Mouse (Mus musculus) granulocyte monocyte progenitor cell, adult 5-6 weeks (primary cell): ENCODE measurements around the gene Hs3st4. TPM values are rescaled to one million over a fixed set of nuclear protein-coding genes. Genes with fewer than 3 reads are reported as not detected.

Experiments used
- ATAC-seq: replicated peaks from 2 replicates; pipeline ENCODE4 v1.8.0; 2016; ENCODE audit warnings: mild to moderate bottlenecking, moderate TSS enrichment, inconsistent platforms; ENCODE audit not compliant: poor library complexity, severe bottlenecking
- total RNA-seq, 2 experiments: library from RNA; stranded (forward) in 1 of 2; stranded (reverse) in 1 of 2; fragments of 200-712, 200-1000 nt in 1 of 2; fragments of >200 nt in 1 of 2; fragmentation: Nextera tagmentation in 1 of 2; gene quantifications; 2 replicates each; pipeline ENCODE4 v1.2.3; 2014 to 2017

Hs3st4 gene
- total RNA-seq, 2 experiments from 2014 or later, result not detected

- no peak for ATAC-seq
Observed at GRCm38 (mm10) chr7:124131312-124131711, 148.6 kb downstream of the Hs3st4 start.

DNA sequence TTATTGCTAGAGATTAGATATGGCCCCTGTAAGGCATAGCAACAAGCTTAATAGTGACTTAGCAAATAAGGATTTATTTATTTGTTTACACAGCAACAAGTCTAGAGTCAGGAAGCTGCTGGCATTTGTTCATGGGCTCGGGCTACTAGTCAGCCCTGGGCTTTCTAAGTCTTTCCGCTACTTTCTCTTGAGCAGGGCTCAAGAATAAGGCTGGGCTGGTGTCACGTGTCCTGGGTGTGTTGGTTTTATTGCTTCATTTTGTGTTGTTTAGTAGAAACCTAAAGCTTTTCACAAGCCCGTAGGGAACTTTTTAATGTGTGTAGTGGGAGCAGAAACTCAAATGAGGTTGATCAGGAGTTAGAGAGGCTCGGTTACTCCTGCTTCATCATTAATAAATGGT is 153.5 kb downstream of the Hs3st4 start:
- no peak for ATAC-seq

DNA sequence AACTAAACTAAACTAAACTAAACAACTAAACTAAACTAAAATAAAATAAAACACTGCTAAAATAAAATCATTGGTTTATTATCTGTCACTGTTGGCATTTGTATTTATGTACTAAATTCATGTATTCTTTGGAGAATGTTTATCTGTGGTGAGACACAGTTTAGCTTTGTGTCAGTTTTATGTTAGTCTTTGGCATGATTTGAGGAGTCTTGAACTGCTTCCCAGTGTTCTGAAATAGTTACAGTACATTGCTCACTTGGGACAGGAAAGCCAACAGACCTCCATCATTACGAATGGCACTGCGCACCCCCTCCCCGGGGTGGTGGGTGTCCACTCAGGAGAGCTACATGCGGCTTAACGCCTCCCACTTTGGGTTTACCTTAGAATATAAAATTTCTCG is 158.6 kb downstream of the Hs3st4 start:
- ATAC-seq, result no peak

DNA sequence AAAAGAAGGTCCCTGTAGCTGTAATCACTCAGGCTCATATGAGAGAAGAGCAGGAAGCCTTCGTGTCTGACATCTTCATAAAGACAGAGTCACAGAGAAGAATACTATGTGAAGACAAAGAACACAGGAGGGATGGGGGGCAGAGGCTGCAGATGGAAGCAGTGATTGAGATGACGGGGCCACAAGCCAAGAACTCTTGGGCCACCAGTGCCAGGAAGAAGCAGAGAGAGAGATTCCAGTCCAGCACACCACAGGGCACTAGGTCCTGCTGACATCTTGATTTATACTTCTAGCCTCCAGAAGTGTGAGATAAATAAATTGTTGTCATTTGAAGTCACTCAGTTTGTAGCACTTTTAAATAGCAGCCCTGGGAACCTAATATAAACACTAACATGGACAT is 168.2 kb downstream of the Hs3st4 start:
- ATAC-seq, result no peak

GRCm38 (mm10) chr7:124163301-124163700 is 180.6 kb downstream of the Hs3st4 start:
- no peak for ATAC-seq

DNA sequence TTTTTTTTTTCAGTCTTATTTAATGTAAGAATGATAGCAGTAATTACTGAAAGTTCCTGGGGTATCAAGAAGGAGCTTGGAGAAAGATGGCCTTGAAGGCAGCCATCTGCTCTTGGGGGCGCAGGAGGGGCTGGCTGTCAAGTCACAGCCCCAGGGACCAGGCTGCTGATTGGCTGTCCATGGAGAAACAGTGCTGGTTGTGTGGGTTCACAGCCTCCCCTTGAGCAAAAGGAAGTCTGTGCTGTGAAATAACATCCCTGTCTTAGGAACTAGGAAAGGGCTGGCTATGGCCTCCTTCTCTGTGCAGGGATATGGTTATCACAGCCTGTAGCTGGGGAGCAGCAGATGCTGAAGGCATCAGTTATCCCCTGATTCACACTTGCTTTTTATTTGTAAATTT is 183.6 kb downstream of the Hs3st4 start:
- no peak for ATAC-seq

GRCm38 (mm10) chr7:124168796-124169195 is 186.1 kb downstream of the Hs3st4 start:
- no peak for ATAC-seq

DNA sequence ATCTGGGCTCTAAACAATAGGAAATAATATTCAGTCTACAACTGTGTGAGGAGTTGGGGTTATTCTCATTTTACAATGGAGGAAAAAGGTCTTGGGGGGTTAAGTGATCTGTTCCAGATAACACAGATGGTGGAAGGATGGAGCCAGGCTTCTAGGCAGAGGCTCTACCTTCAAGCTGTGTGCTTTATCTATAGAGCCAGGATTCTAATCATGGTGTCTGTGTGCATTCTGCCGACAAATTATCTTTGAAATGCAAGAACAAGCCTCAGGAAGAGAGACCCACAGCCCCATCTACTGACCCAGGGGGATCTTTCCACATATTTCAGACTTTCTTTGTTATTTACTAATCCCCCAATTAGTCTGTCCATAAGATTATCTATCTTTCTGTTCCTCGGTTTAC is 187.3 kb downstream of the Hs3st4 start:
- no peak for ATAC-seq

DNA sequence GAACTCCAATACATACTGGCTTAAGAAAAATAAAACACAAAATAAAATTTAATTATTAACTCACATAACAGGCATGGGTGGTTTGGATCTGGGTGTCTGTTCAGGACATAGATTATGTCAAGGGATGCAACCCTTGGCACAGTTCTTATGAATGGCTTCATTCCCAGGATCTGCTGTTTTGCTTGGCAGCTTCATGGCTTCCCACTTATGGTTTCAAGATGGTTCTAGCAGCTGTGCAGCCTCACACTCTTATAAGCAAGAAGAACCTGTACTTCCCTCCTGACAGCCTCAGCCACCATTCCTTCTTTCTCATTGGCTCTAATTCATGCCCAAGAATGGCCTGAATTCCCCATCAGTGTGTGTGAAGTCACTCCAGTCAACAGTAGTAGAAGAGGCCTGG is 189.3 kb downstream of the Hs3st4 start:
- ATAC-seq, result no peak

DNA sequence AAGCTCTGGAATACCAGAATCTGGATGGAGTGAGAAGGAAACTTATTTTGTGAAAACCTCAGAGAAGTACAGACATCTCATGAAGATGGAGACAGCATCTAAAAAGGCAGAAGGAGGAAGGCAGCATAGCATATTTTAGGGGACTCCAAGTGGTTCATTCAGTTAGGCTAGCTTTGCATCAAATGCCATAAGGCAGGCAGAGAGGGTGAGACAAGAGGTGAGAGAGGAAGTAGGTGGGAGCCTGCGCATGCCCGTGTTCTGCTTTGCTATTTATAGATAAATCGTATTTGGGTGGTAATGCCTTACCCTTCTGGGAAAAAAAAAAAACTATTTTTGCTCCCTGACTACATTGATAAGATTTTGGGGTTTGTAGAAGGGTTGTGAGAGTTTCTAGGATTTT is 198.3 kb downstream of the Hs3st4 start:
- ATAC-seq, result no peak

DNA sequence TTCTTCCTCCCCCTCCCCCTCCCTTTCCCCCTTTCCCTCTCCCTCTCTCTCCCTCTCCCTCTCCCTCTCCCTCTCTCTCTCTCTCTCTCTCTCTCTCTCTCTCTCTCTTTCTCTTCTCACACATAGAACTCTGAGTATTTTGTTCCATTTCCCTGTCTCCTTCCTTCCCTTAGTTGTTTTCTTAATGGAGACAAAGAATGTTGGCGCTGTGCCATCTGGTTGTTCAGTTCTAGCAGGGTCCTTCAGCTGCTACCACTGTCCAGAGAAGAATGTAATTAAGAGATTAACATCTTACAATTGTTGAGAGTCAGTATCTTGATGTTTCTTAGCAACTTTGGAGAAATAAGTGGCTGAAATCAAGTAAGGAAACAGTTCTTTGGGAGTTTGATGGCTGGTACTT is 202.0 kb downstream of the Hs3st4 start:
- no peak for ATAC-seq

DNA sequence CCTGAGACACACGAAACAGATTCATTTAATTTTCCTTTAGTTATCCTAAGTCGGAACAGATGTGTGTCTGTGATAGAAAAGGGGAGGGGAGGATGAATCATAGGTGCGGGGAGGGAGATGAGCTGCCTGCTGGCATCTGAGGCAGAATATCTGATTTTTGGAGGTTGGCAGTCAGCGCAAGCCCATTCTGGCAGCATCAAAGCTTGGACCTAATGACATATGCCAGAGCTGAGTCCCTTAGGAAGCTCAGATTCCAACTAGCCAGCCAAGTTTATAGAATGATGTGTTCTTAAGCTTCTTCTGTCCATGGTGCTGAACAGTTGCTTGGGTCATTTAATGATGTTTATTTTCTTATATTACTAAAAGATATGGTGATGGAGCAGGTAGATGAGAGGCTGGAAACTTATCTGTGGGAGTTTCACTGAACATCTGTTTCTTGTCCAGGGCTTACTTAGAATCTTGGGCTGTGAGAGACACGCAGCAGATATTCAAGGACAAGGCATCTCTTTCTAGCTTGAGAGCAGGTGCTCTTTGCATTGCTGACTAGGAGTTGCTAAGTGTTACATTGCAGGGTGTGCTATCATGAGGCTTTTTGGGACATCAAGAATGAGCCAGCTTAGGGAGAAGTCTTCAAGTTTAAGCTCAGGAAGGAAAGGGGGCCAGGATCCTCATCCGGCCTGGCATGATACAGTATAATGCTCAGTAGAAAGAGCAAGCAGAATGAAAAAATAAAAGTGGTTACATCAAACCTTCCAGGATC is 216.3 kb downstream of the Hs3st4 start:
- no peak for ATAC-seq

DNA sequence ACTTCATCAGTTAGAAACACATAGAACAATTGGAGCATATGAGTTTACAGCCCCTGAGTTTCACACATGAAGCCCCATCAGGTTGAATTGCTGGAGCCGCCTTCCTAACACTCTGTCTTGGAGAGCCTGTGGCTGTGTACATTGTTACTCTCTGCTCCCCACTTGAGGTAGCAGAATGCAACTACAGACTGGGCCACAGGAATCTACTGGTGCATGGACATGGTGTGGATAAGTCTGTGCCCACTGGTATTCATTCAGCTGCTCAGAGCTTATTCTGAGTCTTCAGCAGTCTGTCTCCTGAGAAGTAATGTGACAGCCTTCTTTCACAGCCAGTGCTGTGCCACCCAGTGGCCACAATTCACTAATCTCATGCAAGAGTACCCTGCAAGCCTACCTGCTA is 234.3 kb downstream of the Hs3st4 start:
- no peak for ATAC-seq

GRCm38 (mm10) chr7:124220556-124220955 is 237.9 kb downstream of the Hs3st4 start:
- ATAC-seq, result no peak

- ATAC-seq, result no peak
Observed at GRCm38 (mm10) chr7:124237896-124238670, 255.4 kb downstream of the Hs3st4 start.

DNA sequence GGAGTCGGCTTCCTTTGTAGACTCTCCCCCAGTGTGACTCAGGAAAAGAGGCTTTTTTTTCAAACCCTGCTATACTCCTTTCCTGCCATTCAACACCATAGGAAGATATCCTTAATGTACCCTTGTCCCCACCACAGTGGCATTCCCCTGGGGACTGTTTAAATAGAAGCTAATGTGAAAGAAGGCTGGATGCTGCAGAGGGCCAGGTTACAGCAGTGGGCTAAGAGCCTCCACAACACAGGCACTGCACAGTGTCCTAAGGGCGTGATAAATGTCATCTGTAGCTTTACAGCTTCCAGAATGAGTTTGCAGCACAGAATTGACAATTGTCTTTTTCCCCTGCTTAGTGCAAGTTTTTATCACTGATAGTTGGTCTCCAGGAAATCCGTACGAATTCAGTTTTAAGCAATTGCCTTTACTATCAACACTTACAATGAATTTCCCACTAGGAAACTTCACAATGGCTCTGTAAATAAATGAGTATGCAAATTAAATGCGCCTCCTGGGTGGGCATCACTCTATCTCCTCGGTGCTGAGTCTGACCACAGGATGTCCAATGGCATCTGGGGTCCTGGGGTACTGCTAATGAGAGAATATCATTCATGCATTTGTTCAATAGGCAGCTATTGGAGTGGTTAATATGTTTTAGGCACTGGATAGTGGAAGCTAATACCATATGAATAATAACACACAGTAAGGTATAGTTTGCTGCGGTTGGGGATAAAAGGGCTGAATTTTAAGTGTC is 257.4 kb downstream of the Hs3st4 start:
- no peak for ATAC-seq

DNA sequence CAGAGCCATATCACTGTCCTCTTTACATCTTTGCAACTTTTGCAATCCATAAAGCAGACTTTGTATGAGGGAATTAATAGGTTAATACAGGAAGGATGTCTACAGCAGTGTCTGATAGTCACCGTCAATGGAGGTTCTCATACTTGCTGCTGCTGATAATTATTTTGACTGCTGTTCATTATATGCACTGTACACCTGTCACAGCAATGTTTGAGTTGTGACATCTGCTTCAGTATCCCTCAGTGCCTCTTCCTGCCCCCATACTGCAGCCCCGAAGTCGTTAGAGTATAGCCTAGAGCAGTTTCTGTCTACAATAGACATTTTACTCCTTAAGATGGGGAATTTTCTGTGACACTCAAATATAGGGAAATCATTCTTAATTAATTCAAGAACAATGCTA is 267.2 kb downstream of the Hs3st4 start:
- no peak for ATAC-seq

DNA sequence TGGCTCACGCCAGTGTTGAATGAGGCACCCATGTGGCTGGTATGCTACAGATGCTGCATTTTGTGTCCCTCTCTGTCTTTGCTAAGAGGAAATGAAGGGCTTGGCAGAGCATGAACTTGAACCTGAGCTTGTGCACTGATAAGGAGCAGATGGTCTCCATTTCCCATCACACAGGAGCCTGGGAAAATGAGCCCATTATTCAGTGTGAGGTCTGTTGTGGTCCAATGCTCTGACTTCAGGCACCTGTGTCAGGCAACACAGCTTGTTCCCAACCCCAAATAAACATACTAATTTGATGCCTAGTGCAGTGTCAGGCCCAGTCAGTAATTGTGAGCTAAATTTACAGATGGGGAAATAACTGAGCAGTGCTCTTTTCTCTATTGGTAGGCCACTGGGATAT is 267.9 kb downstream of the Hs3st4 start:
- no peak for ATAC-seq

- no peak for ATAC-seq
Observed at GRCm38 (mm10) chr7:124258419-124258818, 275.8 kb downstream of the Hs3st4 start.

- no peak for ATAC-seq
Observed at GRCm38 (mm10) chr7:124270734-124271133, 288.1 kb downstream of the Hs3st4 start.

DNA sequence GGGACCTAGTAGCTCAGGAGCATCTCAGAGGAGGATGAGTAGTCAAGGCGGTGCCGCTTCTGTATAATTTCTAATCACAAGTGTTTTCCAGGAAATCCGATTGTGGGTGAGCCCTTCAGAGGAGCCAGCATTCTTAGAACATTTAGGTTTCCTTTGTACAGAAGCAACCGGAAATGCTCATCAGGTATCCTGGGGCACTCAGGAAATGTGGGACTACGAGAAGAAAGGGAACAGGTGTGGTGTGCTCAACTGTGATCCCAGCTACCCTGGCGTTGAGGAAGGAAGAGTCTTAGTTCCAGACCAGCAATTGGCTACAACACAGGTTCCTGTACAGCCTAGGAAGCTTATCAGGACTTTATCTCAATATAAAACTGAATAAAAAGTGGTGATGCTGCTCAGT is 307.2 kb downstream of the Hs3st4 start:
- no peak for ATAC-seq
